Mouse (Mus musculus) heart, adult 2 months (tissue): ENCODE measurements at regions not wholly inside any gene's neighbourhood (a gene's known extent, or its start where the extent isn't known, plus 50 kb on each side); places are given as distances from the start of the nearest gene placed in this dataset.

ENCODE experiments used
- DNase-seq, 2 experiments: peaks; one replicate each; pipeline ENCODE4 v3.0.0; 2021
- H3K27ac ChIP-seq: fragments of 200-600 bp; 2 replicates; pipeline ENCODE4 v1.8.1; 2022
- H3K27me3 ChIP-seq: fragments of 200-500 bp; 2 replicates; pipeline ENCODE4 v1.6.1; 2012; ENCODE audit warnings: mild to moderate bottlenecking, low read length, inconsistent platforms, mixed read lengths; ENCODE audit not compliant: control insufficient read depth, insufficient read depth
- H3K36me3 ChIP-seq: fragments of 200-500 bp; 2 replicates; pipeline ENCODE4 v1.6.1; 2012; ENCODE audit warnings: low read length, inconsistent platforms; ENCODE audit not compliant: control insufficient read depth, insufficient read depth
- H3K4me1 ChIP-seq: fragments of 200-500 bp; 2 replicates; pipeline ENCODE4 v1.6.1; 2011; ENCODE audit warnings: low read length; ENCODE audit not compliant: control insufficient read depth, insufficient read depth
- H3K4me3 ChIP-seq: fragments of 200-600 bp; 2 replicates; pipeline ENCODE4 v1.8.1; 2022
- H3K79me2 ChIP-seq: fragments of 200-500 bp; replicated peaks from 2 replicates; pipeline ENCODE4 v1.6.1; 2012; ENCODE audit warnings: mild to moderate bottlenecking, inconsistent platforms, low read length, moderate library complexity, mixed read lengths; ENCODE audit not compliant: control insufficient read depth, insufficient read depth
- H3K9ac ChIP-seq: fragments of 200-500 bp; 2 replicates; pipeline ENCODE4 v1.6.1; 2012; ENCODE audit warnings: low read depth, mild to moderate bottlenecking, control low read depth, inconsistent platforms, low read length, mixed read lengths
- CTCF ChIP-seq: fragments of 200-600 bp; IDR thresholded peaks from 2 replicates; pipeline ENCODE4 v1.8.1; 2022; ENCODE audit warnings: antibody characterized with exemption, mild to moderate bottlenecking, moderate library complexity
- EP300 ChIP-seq: fragments of 200-500 bp; IDR thresholded peaks from 2 replicates; pipeline ENCODE4 v1.6.1; 2011; ENCODE audit warnings: low read depth, low read length, control low read depth; ENCODE audit not compliant: insufficient read depth
- POLR2A ChIP-seq: fragments of 200-500 bp; IDR thresholded peaks from 2 replicates; pipeline ENCODE4 v1.6.1; 2011; ENCODE audit warnings: mild to moderate bottlenecking, low read depth, low read length, control low read depth; ENCODE audit not compliant: insufficient read depth
- WGBS: fragments of 180-500 bp; shearing (Covaris S2); methylation state at CpG from one replicate; pipeline ENCODE4 v1.1.7; 2018; 5-methylcytosine and 5-hydroxymethylcytosine counted together
- intact Hi-C: fragments of 180-260 bp; cut with DNase I; formaldehyde crosslinking; loops from one replicate; pipeline ENCODE4 v1.15.1; 2025

DNA sequence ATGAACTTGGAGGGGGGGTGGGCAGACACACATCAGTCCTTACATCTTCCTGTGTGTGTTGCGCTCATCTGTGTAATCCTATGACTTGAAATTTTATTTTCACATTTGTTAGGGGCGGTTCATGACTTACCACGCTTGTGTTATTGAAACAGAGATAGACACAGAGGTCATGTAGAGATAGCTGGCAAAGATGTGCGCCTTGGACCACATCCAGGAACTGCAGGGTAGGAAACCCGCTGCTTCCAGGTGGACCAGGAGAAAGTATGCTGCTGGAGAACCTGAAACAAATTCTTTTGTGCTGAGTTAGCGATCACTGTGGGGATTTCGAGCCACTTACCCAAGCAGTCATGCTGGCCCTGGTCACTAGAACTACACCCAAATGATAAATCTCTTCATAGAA lies 89.1 kb downstream of the Kcnj2 start:
- Histone ChIP-seq H3K4me1 (no peaks in the 10 kb centered on the region), H3K79me2 (no peaks in the 10 kb centered on the region), H3K9ac (no peak overlapping the region), H3K27ac (no peak overlapping the region), H3K27me3 (no peaks in the 10 kb centered on the region), H3K36me3 (no peaks in the 10 kb centered on the region), H3K4me3 (no peak overlapping the region)
- DNase-seq, result no peak
- intact Hi-C loops, result no loop called here
- WGBS, result 73% methylated on average over 7 of the region's 7 CpGs
- TF ChIP-seq POLR2A (no peak), CTCF (no peak), EP300 (no peak)

DNA sequence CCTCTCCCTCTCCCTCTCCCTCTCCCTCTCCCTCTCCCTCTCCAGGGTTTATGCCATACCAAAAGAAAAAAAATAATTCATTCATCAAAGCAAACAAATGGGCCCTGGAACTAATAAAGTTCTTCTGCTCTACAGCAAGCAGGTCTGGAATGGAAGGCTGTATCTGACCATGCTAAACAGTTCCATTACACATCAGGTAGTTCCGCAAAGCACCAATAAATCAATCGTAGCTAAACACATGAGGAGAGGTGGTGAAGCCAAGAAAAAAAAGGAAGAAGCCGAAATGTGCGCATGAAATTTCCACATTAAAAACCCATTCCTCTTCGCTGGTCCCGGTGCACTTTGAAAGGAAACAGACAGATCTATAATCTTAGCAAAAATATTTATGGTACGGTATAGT lies 89.8 kb downstream of the Kcnj2 start:
- no peaks in the 10 kb centered on the region for H3K79me2 ChIP-seq
- intact Hi-C loops, result no loop called here
- no peaks in the 10 kb centered on the region for H3K4me1 ChIP-seq
- H3K36me3 ChIP-seq, result no peaks in the 10 kb centered on the region
- H3K4me3 ChIP-seq, result no peak overlapping the region
- no peak for TF ChIP-seq EP300
- no peak for TF ChIP-seq CTCF
- no peak for TF ChIP-seq POLR2A
- DNase-seq, result no peak
- no peak overlapping the region for H3K27ac ChIP-seq
- H3K9ac ChIP-seq, result no peak overlapping the region
- H3K27me3 ChIP-seq, result no peaks in the 10 kb centered on the region
- WGBS, result 90% methylated on average over 7 of the region's 7 CpGs

DNA sequence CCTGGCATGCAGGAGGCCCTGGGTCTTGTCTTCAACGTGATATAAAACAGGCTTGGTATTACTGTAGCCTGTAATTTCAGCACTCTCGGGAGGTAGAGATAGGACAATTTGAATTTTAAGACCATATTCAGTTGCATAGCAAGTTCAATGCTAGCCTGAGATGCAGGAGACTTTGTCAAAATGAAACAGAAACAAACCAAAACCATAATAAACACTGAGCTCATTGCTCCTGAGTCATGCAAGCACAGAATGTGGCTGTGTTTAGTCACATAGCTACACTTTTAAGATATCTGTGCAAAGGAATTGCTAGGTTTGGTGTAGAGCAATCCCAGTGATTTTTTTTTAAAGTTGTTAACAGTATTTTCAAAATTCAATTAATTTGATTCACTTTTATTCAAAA lies 93.3 kb downstream of the Kcnj2 start:
- intact Hi-C loops, result no loop called here
- Histone ChIP-seq H3K9ac (no peak overlapping the region), H3K36me3 (no peaks in the 10 kb centered on the region), H3K27me3 (no peaks in the 10 kb centered on the region), H3K4me3 (no peak overlapping the region), H3K4me1 (no peaks in the 10 kb centered on the region), H3K27ac (no peak overlapping the region), H3K79me2 (no peaks in the 10 kb centered on the region)
- TF ChIP-seq CTCF, result no peak
- 71% methylated on average over 2 of the region's 2 CpGs for WGBS
- no peak for DNase-seq

DNA sequence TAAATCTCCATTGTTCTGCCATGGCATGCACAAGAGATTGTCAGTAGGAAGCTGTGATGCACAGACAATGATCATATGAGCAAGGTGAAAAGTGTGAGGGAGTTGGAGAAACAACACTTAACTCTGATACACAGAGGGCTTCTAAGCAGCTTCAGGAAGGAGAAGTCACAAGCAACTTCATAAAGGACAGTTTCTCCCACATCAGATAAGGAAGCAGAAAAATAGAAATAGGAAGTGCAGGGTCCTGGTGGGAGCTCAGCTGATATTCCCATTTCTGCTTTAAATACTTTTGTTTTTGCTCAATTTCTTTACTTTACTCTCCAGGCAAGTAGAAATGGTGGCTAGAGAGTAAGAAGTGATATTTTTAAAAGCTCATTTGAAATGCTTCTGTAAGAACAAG lies 98.9 kb downstream of the Kcnj2 start:
- TF ChIP-seq EP300 (no peak), POLR2A (no peak), CTCF (no peak)
- Histone ChIP-seq H3K4me3 (no peak overlapping the region), H3K27me3 (no peaks in the 10 kb centered on the region), H3K36me3 (no peaks in the 10 kb centered on the region), H3K27ac (no peak overlapping the region), H3K79me2 (no peaks in the 10 kb centered on the region), H3K4me1 (no peaks in the 10 kb centered on the region), H3K9ac (no peak overlapping the region)
- no peak for DNase-seq
- intact Hi-C loops, result no loop called here

GRCm38 (mm10) chr11:111170174-111170800 lies 104.3 kb downstream of the Kcnj2 start:
- no peaks in the 10 kb centered on the region for H3K27me3 ChIP-seq
- DNase-seq, result no peak
- intact Hi-C loops, result no loop called here
- no peak for TF ChIP-seq POLR2A
- no peak for TF ChIP-seq CTCF
- TF ChIP-seq EP300, result no peak
- no peaks in the 10 kb centered on the region for H3K79me2 ChIP-seq
- no peak overlapping the region for H3K9ac ChIP-seq
- H3K4me3 ChIP-seq, result no peak overlapping the region
- 68% methylated on average over 5 of the region's 5 CpGs for WGBS
- H3K27ac ChIP-seq, result no peak overlapping the region
- H3K4me1 ChIP-seq, result no peaks in the 10 kb centered on the region
- H3K36me3 ChIP-seq, result no peaks in the 10 kb centered on the region

DNA sequence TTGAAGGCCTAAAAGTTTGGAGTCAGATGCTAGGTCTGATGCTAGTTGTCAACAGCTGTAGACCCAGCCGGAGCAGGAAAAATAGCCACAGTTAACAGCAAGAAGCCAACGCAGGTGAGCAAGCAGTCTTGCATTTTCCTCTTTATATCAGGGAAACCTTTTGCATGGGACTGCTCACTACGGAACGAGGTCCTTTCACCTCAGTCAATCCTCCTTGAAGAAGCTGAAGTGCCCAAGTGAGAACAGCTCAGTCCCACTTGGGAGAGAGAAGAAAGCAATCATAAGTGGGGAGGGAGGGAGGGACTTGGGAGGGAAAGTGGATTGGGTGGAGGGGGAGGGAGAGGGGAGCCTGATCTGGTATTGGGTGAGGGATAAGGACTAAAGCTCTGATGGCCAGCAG lies 107.6 kb downstream of the Kcnj2 start:
- Histone ChIP-seq H3K79me2 (no peaks in the 10 kb centered on the region), H3K27ac (no peak overlapping the region), H3K27me3 (no peaks in the 10 kb centered on the region), H3K4me1 (no peaks in the 10 kb centered on the region), H3K4me3 (no peak overlapping the region), H3K36me3 (no peaks in the 10 kb centered on the region), H3K9ac (no peak overlapping the region)
- TF ChIP-seq EP300 (no peak), CTCF (no peak), POLR2A (no peak)
- WGBS, result 87% methylated on average over 4 of the region's 4 CpGs
- no peak for DNase-seq
- intact Hi-C loops, result no loop called here

- H3K27me3 ChIP-seq, result no peaks in the 10 kb centered on the region
- no peak overlapping the region for H3K27ac ChIP-seq
- H3K79me2 ChIP-seq, result no peaks in the 10 kb centered on the region
- H3K36me3 ChIP-seq, result no peaks in the 10 kb centered on the region
- no peak overlapping the region for H3K9ac ChIP-seq
- intact Hi-C loops, result no loop called here
- DNase-seq, result no peak
- no peak overlapping the region for H3K4me3 ChIP-seq
- H3K4me1 ChIP-seq, result no peaks in the 10 kb centered on the region
- 63% methylated on average over 3 of the region's 3 CpGs for WGBS
- TF ChIP-seq EP300 (no peak), CTCF (no peak), POLR2A (no peak)
These were observed 109.6 kb downstream of the Kcnj2 start for GRCm38 (mm10) chr11:111175566-111175965.
